Mouse (Mus musculus) ZHBTc4 (cell line): Measurements from ENCODE around the gene Tbc1d10a.

Experiments
- DNase-seq: peaks from one replicate; pipeline ENCODE4 v3.0.0-alpha.2; 2011; ENCODE audit warnings: low read depth, low spot score

Tbc1d10a gene

GRCm38 (mm10) chr11:4237389-4237912 is 50.9 kb downstream of the Tbc1d10a start:
- peak; percentile 56 for DNase-seq

- no peak for DNase-seq
These were observed 51.6 kb downstream of the Tbc1d10a start for GRCm38 (mm10) chr11:4238167-4238566.

- DNase-seq = no peak
These were observed 53.1 kb downstream of the Tbc1d10a start for GRCm38 (mm10) chr11:4239691-4240090.

GRCm38 (mm10) chr11:4240151-4240550 is 53.6 kb downstream of the Tbc1d10a start:
- DNase-seq = no peak

- DNase-seq = no peak
These were observed 54.6 kb downstream of the Tbc1d10a start for GRCm38 (mm10) chr11:4241180-4241579.

GRCm38 (mm10) chr11:4246126-4246525 is 59.5 kb downstream of the Tbc1d10a start:
- DNase-seq = peak; percentile 88

GRCm38 (mm10) chr11:4246623-4247022 is 60.0 kb downstream of the Tbc1d10a start:
- no peak for DNase-seq

GRCm38 (mm10) chr11:4247201-4247959 is 60.8 kb downstream of the Tbc1d10a start:
- peak; percentile 68 for DNase-seq

GRCm38 (mm10) chr11:4249151-4249550 is 62.6 kb downstream of the Tbc1d10a start:
- DNase-seq = no peak

GRCm38 (mm10) chr11:4250290-4250689 is 63.7 kb downstream of the Tbc1d10a start:
- DNase-seq = no peak

- no peak for DNase-seq
These were observed 64.8 kb downstream of the Tbc1d10a start for GRCm38 (mm10) chr11:4251376-4251775.

- peak; percentile 74 for DNase-seq
These were observed 66.3 kb downstream of the Tbc1d10a start for GRCm38 (mm10) chr11:4252886-4253285.

- no peak for DNase-seq
These were observed 70.4 kb downstream of the Tbc1d10a start, which contains the start of gene Lif for GRCm38 (mm10) chr11:4256846-4257607. TSS of gene Lif (plus strand) at chr11:4257557.

- DNase-seq = no peak
These were observed 71.2 kb downstream of the Tbc1d10a start for GRCm38 (mm10) chr11:4257756-4258155.

- DNase-seq = peak; percentile 87
These were observed 72.1 kb downstream of the Tbc1d10a start for GRCm38 (mm10) chr11:4258657-4259082.

- DNase-seq = no peak
These were observed 74.0 kb downstream of the Tbc1d10a start for GRCm38 (mm10) chr11:4260463-4261187.

- DNase-seq = peak; percentile 76
These were observed 74.6 kb downstream of the Tbc1d10a start for GRCm38 (mm10) chr11:4261188-4261494.

- peak; percentile 71 for DNase-seq
These were observed 75.4 kb downstream of the Tbc1d10a start for GRCm38 (mm10) chr11:4261969-4262368.

- no peak for DNase-seq
These were observed 76.3 kb downstream of the Tbc1d10a start for GRCm38 (mm10) chr11:4262847-4263246.

- no peak for DNase-seq
These were observed 76.7 kb downstream of the Tbc1d10a start for GRCm38 (mm10) chr11:4263296-4263695.

GRCm38 (mm10) chr11:4264066-4264465 is 77.5 kb downstream of the Tbc1d10a start:
- peak; percentile 50 for DNase-seq
